Mouse (Mus musculus) G1E (cell line): ENCODE data around the gene Itga9.

Experiments used
- CTCF ChIP-seq: IDR thresholded peaks from 2 replicates; pipeline ENCODE4 v1.5.1; 2012; ENCODE audit warnings: low read depth, low read length, inconsistent platforms, mixed read lengths
- GATA1 ChIP-seq: IDR thresholded peaks from 2 replicates; pipeline ENCODE4 v1.6.1; 2012; ENCODE audit warnings: borderline replicate concordance, low read length, inconsistent platforms, mixed read lengths

DNA sequence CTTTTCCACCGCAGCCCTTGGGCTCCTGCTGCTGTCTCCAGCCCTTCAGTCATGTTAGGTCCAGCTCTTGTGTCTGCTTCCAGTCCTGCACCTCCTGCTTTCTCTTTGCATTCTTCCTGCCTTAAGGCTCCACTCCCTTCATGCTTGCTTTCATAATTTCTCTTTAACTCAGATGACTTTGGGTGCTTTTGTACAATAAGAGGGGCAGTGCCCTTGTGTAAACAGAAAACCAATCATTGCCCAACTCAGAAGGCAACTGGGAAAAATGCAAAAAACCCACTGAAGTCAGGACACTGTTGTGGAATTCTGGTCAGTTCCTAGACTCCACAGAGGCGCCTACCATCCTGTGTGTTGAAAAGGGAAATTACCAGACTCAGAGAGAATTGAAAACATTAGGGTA, 95.3 kb downstream of the Itga9 start:
- no peak for TF ChIP-seq CTCF
- TF ChIP-seq GATA1 = no peak
